16 mouse cellular contexts compared by ENCODE assay signal in genomic region chr11:87367865-87368580, GRCm38 (mm10). TPM values are rescaled to one million over a fixed set of nuclear protein-coding genes. Genes with fewer than 3 reads are reported as not detected.
A peak's percentile ranks its signal among the peaks of the same experiment; 100 is the strongest.
DNase-seq lines count a peak whose midpoint lies in the region; ATAC-seq and TF ChIP-seq lines count a peak whose summit lies in the region.
"Had no signal": no experiment of that assay in that cellular context is flagged by ENCODE, and none has a peak within 500 bp of the region (broad histone marks: within the 10 kb centered on the region; RNA-seq: fewer than 3 reads in every experiment).

No protein-coding gene starts in this region.

- TF ChIP-seq CTCF in bone marrow, adult 2 months (IDR thresholded peaks at IDR 0.05; ENCODE audit: control insufficient read depth, insufficient read depth, low read length), result no peak

- no peaks in the 10 kb centered on the region for H3K27me3 ChIP-seq in forebrain, embryonic 14.5 days (replicated peaks; ENCODE audit: control insufficient read depth, insufficient read depth, low read length)
- H3K27me3 ChIP-seq in forebrain, embryonic 11.5 days (ENCODE audit: control insufficient read depth, insufficient read depth, low read length), result no peaks in the 10 kb centered on the region
- H3K27me3 ChIP-seq: heart, embryonic 15.5 days; neural tube, embryonic 15.5 days had no signal

- no peak overlapping the region for H3K4me2 ChIP-seq in forebrain, embryonic 14.5 days (ENCODE audit: low read length)
- H3K4me2 ChIP-seq in forebrain, embryonic 11.5 days (ENCODE audit: low read depth, low read length, severe bottlenecking), result no peak overlapping the region
- H3K4me2 ChIP-seq: heart, embryonic 15.5 days; lung, embryonic 14.5 days; neural tube, embryonic 15.5 days had no signal

- no peaks in the 10 kb centered on the region for H3K4me1 ChIP-seq in forebrain, embryonic 14.5 days (ENCODE audit: control insufficient read depth, insufficient read depth, low read length)
- H3K4me1 ChIP-seq in forebrain, embryonic 11.5 days (replicated peaks; ENCODE audit: control insufficient read depth, insufficient read depth, low read length), result no peaks in the 10 kb centered on the region
- H3K4me1 ChIP-seq in bone marrow, adult 2 months (ENCODE audit: control insufficient read depth, insufficient read depth, low read length), result peaks cover 2% of the 10 kb centered on the region; the same call in 1 of the 2 replicates
- H3K4me1 ChIP-seq: heart, embryonic 15.5 days; neural tube, embryonic 15.5 days had no signal

- intact Hi-C loops in heart, postnatal 14 days (cut with DNase I), result no loop called here

- H3K9me3 ChIP-seq in forebrain, embryonic 14.5 days (replicated peaks; ENCODE audit: control insufficient read depth, low read length), result no peaks in the 10 kb centered on the region
- no peaks in the 10 kb centered on the region for H3K9me3 ChIP-seq in forebrain, embryonic 11.5 days (ENCODE audit: control insufficient read depth, low read length)
- H3K9me3 ChIP-seq: heart, embryonic 15.5 days; neural tube, embryonic 15.5 days had no signal

- H3K36me3 ChIP-seq in forebrain, embryonic 14.5 days (ENCODE audit: control insufficient read depth, insufficient read depth, low read length), result no peaks in the 10 kb centered on the region
- no peaks in the 10 kb centered on the region for H3K36me3 ChIP-seq in forebrain, embryonic 11.5 days (ENCODE audit: control insufficient read depth, insufficient read depth, low read length)
- H3K36me3 ChIP-seq: heart, embryonic 15.5 days; neural tube, embryonic 15.5 days had no signal

- no peak overlapping the region for H3K27ac ChIP-seq in forebrain, embryonic 14.5 days (ENCODE audit: low read depth, low read length)
- no peak overlapping the region for H3K27ac ChIP-seq in forebrain, embryonic 11.5 days (ENCODE audit: low read depth, low read length)
- no peak overlapping the region for H3K27ac ChIP-seq in bone marrow, adult 2 months (ENCODE audit: control insufficient read depth, insufficient read depth, low read depth, low read length, poor library complexity)
- H3K27ac ChIP-seq: heart, embryonic 15.5 days; neural tube, embryonic 15.5 days had no signal

- H3K9ac ChIP-seq in forebrain, embryonic 14.5 days (ENCODE audit: low read length), result no peak overlapping the region
- H3K9ac ChIP-seq in forebrain, embryonic 11.5 days (ENCODE audit: low read length), result no peak overlapping the region
- H3K9ac ChIP-seq: heart, embryonic 15.5 days; lung, embryonic 14.5 days; neural tube, embryonic 15.5 days had no signal

- WGBS in forebrain, embryonic 14.5 days, result 68% methylated on average over 9 of the region's 9 CpGs
- 79% methylated on average over 9 of the region's 9 CpGs for WGBS in forebrain, embryonic 11.5 days
- 17% methylated on average over 9 of the region's 9 CpGs for WGBS in bone marrow, adult 2 months

- no peak for ATAC-seq in forebrain, embryonic 14.5 days
- ATAC-seq in forebrain, embryonic 11.5 days (replicated peaks; ENCODE audit: low FRiP score), result no peak
- peak; percentile 100 for ATAC-seq in megakaryocyte progenitor cell, adult 5-6 weeks (replicated peaks; ENCODE audit: poor library complexity)

- no peak overlapping the region for H3K4me3 ChIP-seq in forebrain, embryonic 14.5 days (ENCODE audit: low read depth, low read length)
- H3K4me3 ChIP-seq in forebrain, embryonic 11.5 days (ENCODE audit: low read depth, low read length), result no peak overlapping the region
- H3K4me3 ChIP-seq in bone marrow, adult 2 months (replicated peaks; ENCODE audit: control insufficient read depth, low read depth, low read length), result peak overlapping the region; percentile 27
- H3K4me3 ChIP-seq: heart, embryonic 15.5 days; neural tube, embryonic 15.5 days had no signal

- peak; percentile 63 for DNase-seq in forebrain, embryonic 14.5 days (ENCODE audit: low spot score)
- no peak for DNase-seq in forebrain, embryonic 11.5 days (ENCODE audit: low spot score)
- DNase-seq in forelimb bud, embryonic 11.5 days (ENCODE audit: low read depth, low spot score), result peak; percentile 41
- no peak for DNase-seq in right cerebral cortex, adult 18-20 months
- no peak for DNase-seq in heart, postnatal 14 days
- DNase-seq in layer of hippocampus, adult 9-10 months (ENCODE audit: low spot score), result no peak
- DNase-seq: adrenal gland, postnatal 14 days; kidney, adult 9 months; lung, embryonic 14.5 days; midbrain, embryonic 14.5 days; thymus, postnatal 25 days had no signal

- TF ChIP-seq POLR2A in bone marrow, adult 2 months (IDR thresholded peaks at IDR 0.05; ENCODE audit: borderline replicate concordance, control insufficient read depth, low read depth, low read length), result no peak; the same call in 1 of the 2 replicates

RNA-seq across cellular contexts. Expression of gene Ppm1e, which starts 9.2 kb away (rescaled TPM):
- polyA plus RNA-seq in forebrain, embryonic 14.5 days (2014; fragmentation: Nextera tagmentation; extraction: Ambion mirVana), result 22.3 and 25.1 TPM in 2 replicates
- 13.4 TPM in 2 replicates for polyA plus RNA-seq in forebrain, embryonic 11.5 days (2014; fragmentation: Nextera tagmentation; extraction: Ambion mirVana)
- polyA plus RNA-seq in bone marrow, adult 2 months (2011; ENCODE audit: insufficient read depth, insufficient read length, low replicate concordance, missing spikeins), result 1.5 and 2.9 TPM in 2 replicates
- 0.76 and 0.91 TPM in 2 replicates for total RNA-seq in megakaryocyte progenitor cell, adult 5-6 weeks (2015)
- total RNA-seq in megakaryocyte progenitor cell, adult 5-6 weeks (2017), result 0.87 and 2.6 TPM in 2 replicates
- 10 to 100 TPM; 12.0 to 14.7 TPM for total RNA-seq in heart, postnatal 14 days (2021)

RNA-seq across cellular contexts. Expression of gene Rad51c, which starts 36.7 kb away (rescaled TPM):
- polyA plus RNA-seq in forebrain, embryonic 14.5 days (2014; fragmentation: Nextera tagmentation; extraction: Ambion mirVana), result 4.5 and 8.1 TPM in 2 replicates
- 12.8 and 14.6 TPM in 2 replicates for polyA plus RNA-seq in forebrain, embryonic 11.5 days (2014; fragmentation: Nextera tagmentation; extraction: Ambion mirVana)
- 9.6 and 11.6 TPM in 2 replicates for polyA plus RNA-seq in bone marrow, adult 2 months (2011; ENCODE audit: insufficient read depth, insufficient read length, low replicate concordance, missing spikeins)
- total RNA-seq in megakaryocyte progenitor cell, adult 5-6 weeks (2015), result 2.5 and 4.9 TPM in 2 replicates
- total RNA-seq in megakaryocyte progenitor cell, adult 5-6 weeks (2017), result 5.4 and 8.0 TPM in 2 replicates
- total RNA-seq in heart, postnatal 14 days (2021), result 1 to 10 TPM; 2.5 to 2.7 TPM

RNA-seq across cellular contexts. Expression of gene Tex14, which starts 36.8 kb away (rescaled TPM):
- polyA plus RNA-seq in forebrain, embryonic 14.5 days (2014; fragmentation: Nextera tagmentation; extraction: Ambion mirVana), result 0.21 and 0.24 TPM in 2 replicates
- 0.33 and 0.61 TPM in 2 replicates for polyA plus RNA-seq in forebrain, embryonic 11.5 days (2014; fragmentation: Nextera tagmentation; extraction: Ambion mirVana)
- 1.5 TPM in 1 of 2 replicates, not detected in the other for polyA plus RNA-seq in bone marrow, adult 2 months (2011; ENCODE audit: insufficient read depth, insufficient read length, low replicate concordance, missing spikeins)
- 0.07 and 2.4 TPM in 2 replicates for total RNA-seq in megakaryocyte progenitor cell, adult 5-6 weeks (2015)
- total RNA-seq in megakaryocyte progenitor cell, adult 5-6 weeks (2017), result 0.27 and 0.29 TPM in 2 replicates
- total RNA-seq in heart, postnatal 14 days (2021), result under 1 TPM; 0.27 to 0.41 TPM
- polyA plus RNA-seq: C2C12 had no signal

Comparison
In these comparisons a context has a peak if more than half of its experiments do, and no peak if none do; other contexts are left out.
1. DNase-seq: peak in forebrain, embryonic 14.5 days (single experiment) and forelimb bud, embryonic 11.5 days (single experiment); none in forebrain, embryonic 11.5 days (single experiment), right cerebral cortex, adult 18-20 months (single experiment), heart, postnatal 14 days (0 of 2) and layer of hippocampus, adult 9-10 months (single experiment).